Mouse (Mus musculus): Measurements from ENCODE around the gene Carnmt1.

Gene Carnmt1

GRCm38 (mm10) chr19:18670608-18671007 lies at the start of gene Carnmt1:
Gene Carnmt1, plus strand, starts transcription at chr19:18670764.
- peak; percentile 100 for DNase-seq

GRCm38 (mm10) chr19:18623894-18624293 lies 46.7 kb upstream of the Carnmt1 start:
- DNase-seq = no peak

GRCm38 (mm10) chr19:18629589-18629988 lies 41.0 kb upstream of the Carnmt1 start:
- no peak for DNase-seq

GRCm38 (mm10) chr19:18630221-18631119 lies 40.1 kb upstream of the Carnmt1 start:
- DNase-seq = peak; percentile 35

GRCm38 (mm10) chr19:18631161-18631643 lies 39.4 kb upstream of the Carnmt1 start:
- DNase-seq = peak; percentile 77

GRCm38 (mm10) chr19:18631644-18632219 lies 38.8 kb upstream of the Carnmt1 start, which contains the start of the genes Ostf1 and Nmrk1:
Gene Ostf1, minus strand, starts transcription at chr19:18631823.
Gene Nmrk1, plus strand, starts transcription at chr19:18631950.
- DNase-seq = peak; percentile 99

GRCm38 (mm10) chr19:18632231-18633185 lies 38.1 kb upstream of the Carnmt1 start:
- no peak for DNase-seq

GRCm38 (mm10) chr19:18637954-18638353 lies 32.6 kb upstream of the Carnmt1 start:
- DNase-seq = no peak

- no peak for DNase-seq
Measured at GRCm38 (mm10) chr19:18638949-18639348, 31.6 kb upstream of the Carnmt1 start.

- DNase-seq = peak; percentile 38
Measured at GRCm38 (mm10) chr19:18639552-18639951, 31.0 kb upstream of the Carnmt1 start.

- no peak for DNase-seq
Measured at GRCm38 (mm10) chr19:18641001-18641400, 29.6 kb upstream of the Carnmt1 start.

- DNase-seq = no peak
Measured at GRCm38 (mm10) chr19:18643411-18643810, 27.2 kb upstream of the Carnmt1 start.

GRCm38 (mm10) chr19:18644084-18644483 lies 26.5 kb upstream of the Carnmt1 start:
- DNase-seq = peak; percentile 77

GRCm38 (mm10) chr19:18646397-18646796 lies 24.2 kb upstream of the Carnmt1 start:
- peak; percentile 22 for DNase-seq

- DNase-seq = peak; percentile 38
Measured at GRCm38 (mm10) chr19:18646853-18647420, 23.6 kb upstream of the Carnmt1 start.

- no peak for DNase-seq
Measured at GRCm38 (mm10) chr19:18647775-18648557, 22.6 kb upstream of the Carnmt1 start.

- DNase-seq = no peak
Measured at GRCm38 (mm10) chr19:18648558-18648945, 22.0 kb upstream of the Carnmt1 start.

- no peak for DNase-seq
Measured at GRCm38 (mm10) chr19:18649955-18650354, 20.6 kb upstream of the Carnmt1 start.

- DNase-seq = peak; percentile 63
Measured at GRCm38 (mm10) chr19:18650473-18650872, 20.1 kb upstream of the Carnmt1 start.

- DNase-seq = no peak
Measured at GRCm38 (mm10) chr19:18652592-18652991, 18.0 kb upstream of the Carnmt1 start.

GRCm38 (mm10) chr19:18653058-18653457 lies 17.5 kb upstream of the Carnmt1 start:
- no peak for DNase-seq
